24 mouse cellular contexts compared by ENCODE assay signal in the genomic region with DNA sequence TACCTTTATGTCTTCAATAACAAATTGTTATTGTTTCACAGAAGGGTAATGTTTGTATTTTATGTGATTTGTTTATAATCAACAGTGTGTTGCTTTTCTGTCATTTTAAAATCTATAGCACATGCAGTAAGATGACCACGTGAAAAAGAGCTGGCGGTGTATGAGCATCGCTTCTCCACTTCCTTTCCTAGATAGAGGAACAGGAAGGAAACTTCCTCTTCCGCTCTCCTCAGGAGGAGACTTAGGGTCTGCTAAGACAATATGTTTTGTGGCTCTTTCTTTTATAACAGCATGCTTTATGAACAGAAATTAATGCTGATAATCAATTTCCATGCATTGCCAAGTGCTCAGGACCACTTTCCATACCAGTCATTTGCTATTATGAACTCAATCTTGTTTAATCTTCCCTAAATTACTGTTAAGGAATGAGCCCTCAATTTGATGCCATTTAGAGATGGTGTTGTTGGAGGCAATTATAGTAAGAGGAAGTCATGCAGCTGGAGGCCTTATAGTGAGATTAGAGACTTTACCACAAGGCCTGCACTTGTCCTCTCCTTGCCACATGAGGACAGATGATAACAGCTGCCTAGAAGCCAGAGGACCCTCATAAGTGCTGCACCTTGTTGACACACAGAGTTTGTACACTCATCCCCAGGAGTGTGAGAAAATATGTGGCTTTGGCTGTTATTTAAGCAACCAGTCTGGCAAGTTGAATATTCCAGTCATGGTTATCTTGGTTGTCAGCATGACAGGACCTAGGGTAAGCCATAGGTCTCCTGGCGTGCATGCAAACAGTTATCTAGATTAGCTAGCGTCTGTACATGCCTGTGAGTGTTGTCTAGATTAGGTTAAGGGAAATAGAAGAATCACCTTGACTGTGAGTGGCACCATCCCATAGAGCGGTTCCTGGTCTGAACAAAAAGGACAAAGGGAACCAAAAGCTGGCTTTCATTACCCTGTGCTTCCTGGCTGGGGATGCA. TPM values are rescaled to one million over a fixed set of nuclear protein-coding genes. Genes with fewer than 3 reads are reported as not detected.
DNase-seq lines count a peak whose midpoint lies in the region; ATAC-seq and TF ChIP-seq lines count a peak whose summit lies in the region.
"Had no signal": no experiment of that assay in that cellular context is flagged by ENCODE, and none has a peak within 500 bp of the region (broad histone marks: within the 10 kb centered on the region; RNA-seq: fewer than 3 reads in every experiment).

No protein-coding gene starts in this region.

- peaks cover 6% of the 10 kb centered on the region; the same call in 1 of the 2 replicates for H3K4me1 ChIP-seq in G1E (ENCODE audit: insufficient read depth, low read depth, low read length)
- H3K4me1 ChIP-seq in bone marrow macrophage, adult 2 months (ENCODE audit: control insufficient read depth, insufficient read depth, low read length), result peaks cover 9% of the 10 kb centered on the region
- H3K4me1 ChIP-seq in liver, embryonic 11.5 days (replicated peaks; ENCODE audit: control insufficient read depth, insufficient read depth, low read length), result peaks cover 10% of the 10 kb centered on the region
- no peaks in the 10 kb centered on the region for H3K4me1 ChIP-seq in hindbrain, postnatal 0 days (ENCODE audit: insufficient read depth, low read length)
- H3K4me1 ChIP-seq: embryonic facial prominence, embryonic 15.5 days; hindbrain, embryonic 13.5 days; stomach, embryonic 15.5 days had no signal

- ATAC-seq in G1E (ENCODE audit: extremely low read depth, insufficient number of reproducible peaks, low FRiP score, poor library complexity, severe bottlenecking), result peak; percentile 94
- ATAC-seq in liver, embryonic 11.5 days (replicated peaks; ENCODE audit: low FRiP score), result peak; percentile 98
- ATAC-seq in megakaryocyte, adult 5-6 weeks (ENCODE audit: poor library complexity, severe bottlenecking), result peak; percentile 38; the same call in 1 of the 2 replicates
- ATAC-seq in hindbrain, postnatal 0 days, result no peak
- ATAC-seq: midbrain, embryonic 13.5 days had no signal

- no peak overlapping the region for H3K4me2 ChIP-seq in liver, embryonic 11.5 days
- H3K4me2 ChIP-seq in hindbrain, postnatal 0 days (ENCODE audit: low read depth, low read length), result no peak overlapping the region
- H3K4me2 ChIP-seq: embryonic facial prominence, embryonic 15.5 days; hindbrain, embryonic 13.5 days; lung, embryonic 14.5 days; midbrain, embryonic 13.5 days; neural tube, embryonic 13.5 days; stomach, embryonic 15.5 days had no signal

- no peaks in the 10 kb centered on the region for H3K27me3 ChIP-seq in G1E (ENCODE audit: insufficient read depth, low read length)
- no peaks in the 10 kb centered on the region for H3K27me3 ChIP-seq in liver, embryonic 11.5 days (replicated peaks; ENCODE audit: control insufficient read depth, insufficient read depth, low read length)
- no peaks in the 10 kb centered on the region for H3K27me3 ChIP-seq in hindbrain, postnatal 0 days (ENCODE audit: insufficient read depth, low read length)
- H3K27me3 ChIP-seq: embryonic facial prominence, embryonic 15.5 days; hindbrain, embryonic 13.5 days; midbrain, embryonic 13.5 days; neural tube, embryonic 13.5 days; stomach, embryonic 15.5 days had no signal

- no peak overlapping the region for H3K9ac ChIP-seq in liver, embryonic 11.5 days (ENCODE audit: low read depth, low read length)
- no peak overlapping the region for H3K9ac ChIP-seq in hindbrain, postnatal 0 days (replicated peaks; ENCODE audit: low read length)
- H3K9ac ChIP-seq: embryonic facial prominence, embryonic 15.5 days; hindbrain, embryonic 13.5 days; lung, embryonic 14.5 days; midbrain, embryonic 13.5 days; neural tube, embryonic 13.5 days; stomach, embryonic 15.5 days had no signal

- no peak for TF ChIP-seq POLR2A in bone marrow macrophage, adult 2 months (IDR thresholded peaks at IDR 0.05; ENCODE audit: borderline replicate concordance, low read depth, low read length)

- peak overlapping the region; percentile 57 for H3K27ac ChIP-seq in bone marrow macrophage, adult 2 months (ENCODE audit: insufficient read depth, low read depth, low read length)
- peak overlapping the region; percentile 46 for H3K27ac ChIP-seq in liver, embryonic 11.5 days (ENCODE audit: low read depth, low read length)
- no peak overlapping the region for H3K27ac ChIP-seq in hindbrain, postnatal 0 days
- H3K27ac ChIP-seq: embryonic facial prominence, embryonic 15.5 days; hindbrain, embryonic 13.5 days; midbrain, embryonic 13.5 days; neural tube, embryonic 13.5 days; stomach, embryonic 15.5 days had no signal

- no peaks in the 10 kb centered on the region for H3K36me3 ChIP-seq in G1E (replicated peaks)
- H3K36me3 ChIP-seq in liver, embryonic 11.5 days (ENCODE audit: control insufficient read depth, insufficient read depth, low read length), result no peaks in the 10 kb centered on the region
- no peaks in the 10 kb centered on the region for H3K36me3 ChIP-seq in hindbrain, postnatal 0 days (ENCODE audit: insufficient read depth, low read length)
- H3K36me3 ChIP-seq: embryonic facial prominence, embryonic 15.5 days; hindbrain, embryonic 13.5 days; midbrain, embryonic 13.5 days; neural tube, embryonic 13.5 days; stomach, embryonic 15.5 days had no signal

- no peaks in the 10 kb centered on the region for H3K9me3 ChIP-seq in G1E (replicated peaks)
- no peaks in the 10 kb centered on the region for H3K9me3 ChIP-seq in liver, embryonic 11.5 days (ENCODE audit: control insufficient read depth, low read length)
- H3K9me3 ChIP-seq in hindbrain, postnatal 0 days (ENCODE audit: low read length), result no peaks in the 10 kb centered on the region
- H3K9me3 ChIP-seq: embryonic facial prominence, embryonic 15.5 days; hindbrain, embryonic 13.5 days; midbrain, embryonic 13.5 days; neural tube, embryonic 13.5 days; stomach, embryonic 15.5 days had no signal

- peak; percentile 2 for DNase-seq in G1E (ENCODE audit: low spot score)
- DNase-seq in liver, embryonic 11.5 days (ENCODE audit: low spot score), result peak; percentile 37
- DNase-seq in right cerebral cortex, adult 2 months (ENCODE audit: low spot score in 2 of 2), result no peak
- no peak for DNase-seq in gastrocnemius, postnatal 4 days (ENCODE audit: low spot score in 2 of 2)
- DNase-seq in hindbrain, postnatal 0 days (ENCODE audit: low spot score), result no peak
- DNase-seq: adrenal gland, adult 2 months; B cell, adult 2 months; cerebellum, adult 9-11 months; gastrocnemius, postnatal 10 days; kidney, adult 9 months; kidney, postnatal 36 days; layer of hippocampus, adult 9-11 months; lung, embryonic 14.5 days; lung, postnatal 36 days; spleen, adult 18-20 months; thymus, adult 18-20 months; thymus, postnatal 4 days had no signal

- no peak for TF ChIP-seq CTCF in G1E (IDR thresholded peaks at IDR 0.05; ENCODE audit: low read depth, low read length)
- TF ChIP-seq CTCF in bone marrow macrophage, adult 2 months (IDR thresholded peaks at IDR 0.05; ENCODE audit: low read depth, low read length), result no peak
- TF ChIP-seq CTCF in hindbrain, postnatal 0 days (IDR thresholded peaks at IDR 0.05; ENCODE audit: low read depth), result no peak

- no peak overlapping the region for H3K4me3 ChIP-seq in G1E (ENCODE audit: low read depth, low read length)
- H3K4me3 ChIP-seq in bone marrow macrophage, adult 2 months (ENCODE audit: insufficient read depth, low read length), result no peak overlapping the region
- H3K4me3 ChIP-seq in liver, embryonic 11.5 days (ENCODE audit: low read depth, low read length), result no peak overlapping the region
- H3K4me3 ChIP-seq in hindbrain, postnatal 0 days (ENCODE audit: low read length), result no peak overlapping the region
- H3K4me3 ChIP-seq: embryonic facial prominence, embryonic 15.5 days; hindbrain, embryonic 13.5 days; midbrain, embryonic 13.5 days; neural tube, embryonic 13.5 days; stomach, embryonic 15.5 days had no signal

- WGBS in liver, embryonic 11.5 days, result 54% methylated on average over 7 of the region's 7 CpGs
- 84% methylated on average over 7 of the region's 7 CpGs for WGBS in hindbrain, postnatal 0 days

RNA-seq across cellular contexts. Expression of a gene that starts 34.3 kb away (rescaled TPM):
- total RNA-seq in G1E (2014; fragmentation: Nextera tagmentation), result 5.7 and 7.1 TPM in 2 replicates
- 1.9 and 2.3 TPM in 2 replicates for total RNA-seq in G1E (2017)
- 0.80 and 0.86 TPM in 2 replicates for polyA plus RNA-seq in G1E (2012)
- 9.9 and 11.9 TPM in 2 replicates for polyA plus RNA-seq in bone marrow macrophage, adult 2 months (2012; ENCODE audit: insufficient read depth, insufficient read length, missing spikeins)
- polyA plus RNA-seq in liver, embryonic 11.5 days (2014; fragmentation: Nextera tagmentation; extraction: Ambion mirVana), result 0.14 and 0.55 TPM in 2 replicates
- 0.52 TPM in 1 of 2 replicates, not detected in the other for total RNA-seq in megakaryocyte, adult 5-6 weeks (2015)
- total RNA-seq in megakaryocyte, adult 5-6 weeks (2017), result 0.07 TPM in 1 of 2 replicates, not detected in the other
- total RNA-seq in gastrocnemius, postnatal 4 days (2021), result 10 to 100 TPM; 16.9 to 17.7 TPM
- 8.1 and 10.7 TPM in 2 replicates for total RNA-seq in hindbrain, postnatal 0 days (2014; rRNA removed)
- 9.3 and 10.2 TPM in 2 replicates for polyA plus RNA-seq in hindbrain, postnatal 0 days (2015; fragmentation: Nextera tagmentation; extraction: Ambion mirVana)

RNA-seq across cellular contexts. Expression of a gene that starts 34.4 kb away (rescaled TPM):
- total RNA-seq in G1E (2014; fragmentation: Nextera tagmentation) (3.9 TPM in 1 of 2 replicates, not detected in the other), G1E (2017) (0.11 TPM in 1 of 2 replicates, not detected in the other)
- not detected in 2 replicates for polyA plus RNA-seq in G1E (2012)
- polyA plus RNA-seq in bone marrow macrophage, adult 2 months (2012; ENCODE audit: insufficient read depth, insufficient read length, missing spikeins), result 2.8 and 3.2 TPM in 2 replicates
- polyA plus RNA-seq in liver, embryonic 11.5 days (2014; fragmentation: Nextera tagmentation; extraction: Ambion mirVana), result 0.41 and 0.53 TPM in 2 replicates
- 0.25 TPM in 1 of 2 replicates, not detected in the other for total RNA-seq in megakaryocyte, adult 5-6 weeks (2015)
- 0.20 and 0.48 TPM in 2 replicates for total RNA-seq in megakaryocyte, adult 5-6 weeks (2017)
- total RNA-seq in gastrocnemius, postnatal 4 days (2021), result 1 to 10 TPM; 2.9 to 3.2 TPM
- total RNA-seq in hindbrain, postnatal 0 days (2014; rRNA removed), result 9.5 and 9.9 TPM in 2 replicates
- polyA plus RNA-seq in hindbrain, postnatal 0 days (2015; fragmentation: Nextera tagmentation; extraction: Ambion mirVana), result 26.1 and 30.2 TPM in 2 replicates

Comparison
In these comparisons a context has a peak if more than half of its experiments do, and no peak if none do; other contexts are left out.
1. DNase-seq: peak in G1E (single experiment) and liver, embryonic 11.5 days (single experiment); none in right cerebral cortex, adult 2 months (0 of 2), gastrocnemius, postnatal 4 days (0 of 2) and hindbrain, postnatal 0 days (single experiment).